Mouse (Mus musculus) embryonic facial prominence, embryonic 13.5 days (tissue): ENCODE measurements around the gene Kif1b. TPM values are rescaled to one million over a fixed set of nuclear protein-coding genes. Genes with fewer than 3 reads are reported as not detected.
"Not testable (repeated sequence)": the region's sequence is repeated elsewhere in the genome, so short reads cannot be mapped to it uniquely, and the experiment has no call there.

Source experiments
- ATAC-seq: fragments of 200-750 bp; cut with Nextera tagmentation; 2 replicates; pipeline ENCODE4 v1.8.0; 2017; ENCODE audit warnings: low read depth; ENCODE audit not compliant: insufficient number of reproducible peaks, insufficient read depth, low FRiP score, low TSS enrichment
- H3K27ac ChIP-seq: fragments of 300-500 bp; sonication (generic); 2 replicates; pipeline ENCODE4 v1.5.1; 2015; ENCODE audit warnings: moderate library complexity, mild to moderate bottlenecking, inconsistent platforms
- H3K27me3 ChIP-seq: fragments of 300-500 bp; sonication (generic); 2 replicates; pipeline ENCODE4 v1.6.1; 2015; ENCODE audit warnings: mild to moderate bottlenecking, inconsistent platforms
- H3K36me3 ChIP-seq: fragments of 300-500 bp; sonication (generic); 2 replicates; pipeline ENCODE4 v1.6.1; 2015; ENCODE audit warnings: mild to moderate bottlenecking, inconsistent platforms
- H3K4me1 ChIP-seq: fragments of 300-500 bp; sonication (generic); 2 replicates; pipeline ENCODE4 v1.6.1; 2015; ENCODE audit warnings: inconsistent platforms
- H3K4me2 ChIP-seq: fragments of 300-500 bp; sonication (generic); 2 replicates; pipeline ENCODE4 v1.6.1; 2015; ENCODE audit warnings: moderate library complexity, mild to moderate bottlenecking, inconsistent platforms
- H3K4me3 ChIP-seq: fragments of 300-500 bp; sonication (generic); 2 replicates; pipeline ENCODE4 v1.5.1; 2015; ENCODE audit warnings: mild to moderate bottlenecking, inconsistent platforms
- H3K9ac ChIP-seq: fragments of 300-500 bp; sonication (generic); 2 replicates; pipeline ENCODE4 v1.6.1; 2015; ENCODE audit warnings: mild to moderate bottlenecking, inconsistent platforms
- H3K9me3 ChIP-seq: fragments of 300-500 bp; sonication (generic); 2 replicates; pipeline ENCODE4 v1.6.1; 2016; ENCODE audit warnings: inconsistent platforms
- WGBS: fragments of 180-500 bp; shearing (Covaris S2); methylation state at CpG from one replicate; pipeline ENCODE4 v1.1.7; 2015; ENCODE audit warnings: mixed read lengths; 5-methylcytosine and 5-hydroxymethylcytosine counted together
- polyA plus RNA-seq: library from polyadenylated mRNA; unstranded; fragments of >200 nt; fragmentation: Nextera tagmentation; extraction: Ambion mirVana; gene quantifications from 2 replicates; pipeline ENCODE4 v1.2.1, GENCODE M21; 2015

Gene Kif1b
- polyA plus RNA-seq, 1 experiment from 2014 or later: 42.8 TPM

- H3K9ac ChIP-seq: no peak overlapping the region
- H3K4me3 ChIP-seq: no peak overlapping the region
- no peak overlapping the region for H3K27ac ChIP-seq
- H3K36me3 ChIP-seq: peaks cover 38% of the 10 kb centered on the region
- H3K9me3 ChIP-seq: no peaks in the 10 kb centered on the region
- H3K27me3 ChIP-seq: no peaks in the 10 kb centered on the region
- ATAC-seq: no peak
- H3K4me2 ChIP-seq: no peak overlapping the region
- WGBS: 32% methylated on average over 7 of the region's 7 CpGs
- peaks cover 14% of the 10 kb centered on the region; the same call in 1 of the 2 replicates for H3K4me1 ChIP-seq
Observed at GRCm38 (mm10) chr4:149178328-149178727, 129.2 kb downstream of the Kif1b start.

- no peaks in the 10 kb centered on the region for H3K27me3 ChIP-seq
- no peaks in the 10 kb centered on the region for H3K9me3 ChIP-seq
- H3K36me3 ChIP-seq: peaks cover 25% of the 10 kb centered on the region
- no peak overlapping the region for H3K27ac ChIP-seq
- no peak overlapping the region for H3K9ac ChIP-seq
- 42% methylated on average over 5 of the region's 5 CpGs for WGBS
- no peak for ATAC-seq
- H3K4me2 ChIP-seq: no peak overlapping the region
- H3K4me3 ChIP-seq: no peak overlapping the region
- peaks cover 26% of the 10 kb centered on the region for H3K4me1 ChIP-seq
Observed at GRCm38 (mm10) chr4:149177046-149177445, 130.4 kb downstream of the Kif1b start.

GRCm38 (mm10) chr4:149176645-149177044 is 130.8 kb downstream of the Kif1b start:
- 76% methylated on average over 6 of the region's 6 CpGs for WGBS

GRCm38 (mm10) chr4:149173661-149174060 is 133.8 kb downstream of the Kif1b start:
- H3K9ac ChIP-seq: no peak overlapping the region
- no peak for ATAC-seq
- no peak overlapping the region for H3K4me2 ChIP-seq
- H3K9me3 ChIP-seq: no peaks in the 10 kb centered on the region
- H3K4me1 ChIP-seq: peaks cover 24% of the 10 kb centered on the region
- no peaks in the 10 kb centered on the region for H3K36me3 ChIP-seq
- H3K4me3 ChIP-seq: no peak overlapping the region
- no peak overlapping the region for H3K27ac ChIP-seq
- WGBS: 88% methylated on average over 6 of the region's 6 CpGs
- H3K27me3 ChIP-seq: no peaks in the 10 kb centered on the region

More at GRCm38 (mm10) chr4:149176645-149177044, 130.8 kb downstream of the Kif1b start:
- Histone ChIP-seq H3K4me2 (no peak overlapping the region), H3K27ac (no peak overlapping the region), H3K4me3 (no peak overlapping the region), H3K36me3 (peaks cover 21% of the 10 kb centered on the region), H3K9ac (no peak overlapping the region), H3K4me1 (peaks cover 29% of the 10 kb centered on the region), H3K9me3 (no peaks in the 10 kb centered on the region), H3K27me3 (no peaks in the 10 kb centered on the region)
- ATAC-seq: no peak

GRCm38 (mm10) chr4:149172666-149173065 is 134.8 kb downstream of the Kif1b start:
- 63% methylated on average over 2 of the region's 2 CpGs for WGBS

GRCm38 (mm10) chr4:149172083-149172482 is 135.4 kb downstream of the Kif1b start:
- no peaks in the 10 kb centered on the region for H3K27me3 ChIP-seq
- peaks cover 15% of the 10 kb centered on the region; the same call in 1 of the 2 replicates for H3K4me1 ChIP-seq
- H3K4me2 ChIP-seq: no peak overlapping the region
- H3K36me3 ChIP-seq: no peaks in the 10 kb centered on the region
- H3K27ac ChIP-seq: peak overlapping the region; percentile 75; the same call in 1 of the 2 replicates
- no peaks in the 10 kb centered on the region for H3K9me3 ChIP-seq
- ATAC-seq: no peak
- no peak overlapping the region for H3K9ac ChIP-seq
- H3K4me3 ChIP-seq: no peak overlapping the region
- 87% methylated on average over 5 of the region's 5 CpGs for WGBS

More at GRCm38 (mm10) chr4:149172666-149173065, 134.8 kb downstream of the Kif1b start:
- no peak overlapping the region for H3K4me2 ChIP-seq
- 0 out of 2 replicates have a peak overlapping the region, but pooled peaks have one; percentile 12 for H3K9ac ChIP-seq
- H3K4me1 ChIP-seq: peaks cover 17% of the 10 kb centered on the region; the same call in 1 of the 2 replicates
- H3K27ac ChIP-seq: peak overlapping the region; percentile 75; the same call in 1 of the 2 replicates
- no peak for ATAC-seq
- H3K9me3 ChIP-seq: no peaks in the 10 kb centered on the region
- no peaks in the 10 kb centered on the region for H3K36me3 ChIP-seq
- no peaks in the 10 kb centered on the region for H3K27me3 ChIP-seq
- no peak overlapping the region for H3K4me3 ChIP-seq

GRCm38 (mm10) chr4:149171581-149171981 is 135.9 kb downstream of the Kif1b start:
- ATAC-seq: no peak
- no peak overlapping the region for H3K4me3 ChIP-seq
- 68% methylated on average over 5 of the region's 5 CpGs for WGBS
- peaks cover 15% of the 10 kb centered on the region; the same call in 1 of the 2 replicates for H3K4me1 ChIP-seq
- no peaks in the 10 kb centered on the region for H3K36me3 ChIP-seq
- H3K27ac ChIP-seq: no peak overlapping the region
- no peaks in the 10 kb centered on the region for H3K27me3 ChIP-seq
- no peak overlapping the region for H3K9ac ChIP-seq
- no peaks in the 10 kb centered on the region for H3K9me3 ChIP-seq
- no peak overlapping the region for H3K4me2 ChIP-seq

- H3K27ac ChIP-seq: no peak overlapping the region
- peaks cover 20% of the 10 kb centered on the region for H3K4me1 ChIP-seq
- H3K4me2 ChIP-seq: no peak overlapping the region
- H3K27me3 ChIP-seq: no peaks in the 10 kb centered on the region
- no peak overlapping the region for H3K9ac ChIP-seq
- no peaks in the 10 kb centered on the region for H3K9me3 ChIP-seq
- WGBS: 53% methylated on average over 7 of the region's 7 CpGs
- H3K36me3 ChIP-seq: no peaks in the 10 kb centered on the region
- no peak for ATAC-seq
- no peak overlapping the region for H3K4me3 ChIP-seq
Observed at GRCm38 (mm10) chr4:149170394-149170931, 137.0 kb downstream of the Kif1b start.

- not testable (repeated sequence) for H3K36me3 ChIP-seq, ATAC-seq, H3K9me3 ChIP-seq, H3K4me2 ChIP-seq, H3K4me3 ChIP-seq, H3K27ac ChIP-seq, H3K27me3 ChIP-seq, H3K9ac ChIP-seq
- 85% methylated on average over 8 of the region's 8 CpGs for WGBS
- H3K4me1 ChIP-seq: peaks cover 24% of the 10 kb centered on the region
Observed at GRCm38 (mm10) chr4:149169926-149170325, 137.6 kb downstream of the Kif1b start.

GRCm38 (mm10) chr4:149168016-149168415 is 139.5 kb downstream of the Kif1b start:
- no peaks in the 10 kb centered on the region for H3K9me3 ChIP-seq
- no peaks in the 10 kb centered on the region for H3K27me3 ChIP-seq
- H3K9ac ChIP-seq: no peak overlapping the region
- peaks cover 25% of the 10 kb centered on the region for H3K4me1 ChIP-seq
- H3K4me2 ChIP-seq: no peak overlapping the region
- no peak overlapping the region for H3K27ac ChIP-seq
- no peak overlapping the region for H3K4me3 ChIP-seq
- ATAC-seq: no peak
- WGBS: 70% methylated on average over 2 of the region's 2 CpGs
- peaks cover 11% of the 10 kb centered on the region; the same call in 1 of the 2 replicates for H3K36me3 ChIP-seq

- peak overlapping the region; percentile 87 for H3K4me3 ChIP-seq
- WGBS: 1% methylated on average over 27 of the region's 27 CpGs
- H3K27ac ChIP-seq: peak overlapping the region; percentile 87
- H3K9me3 ChIP-seq: no peaks in the 10 kb centered on the region
- H3K4me1 ChIP-seq: peaks cover 16% of the 10 kb centered on the region
- H3K36me3 ChIP-seq: peaks cover 18% of the 10 kb centered on the region
- H3K9ac ChIP-seq: peak overlapping the region; percentile 91
- no peak; the same call in 1 of the 2 replicates for ATAC-seq
- H3K4me2 ChIP-seq: peak overlapping the region; percentile 85
- no peaks in the 10 kb centered on the region for H3K27me3 ChIP-seq
Observed at GRCm38 (mm10) chr4:149166957-149167611, 140.4 kb downstream of the Kif1b start.
